Mouse (Mus musculus) stomach, embryonic 15.5 days (tissue): ENCODE data around the gene Mfsd12. TPM values are rescaled to one million over a fixed set of nuclear protein-coding genes. Genes with fewer than 3 reads are reported as not detected.

ENCODE experiments used
- ATAC-seq: fragments of 200-750 bp; cut with Nextera tagmentation; 2 replicates; pipeline ENCODE4 v1.8.0; 2017; ENCODE audit warnings: low read depth, moderate number of reproducible peaks, moderate TSS enrichment; ENCODE audit not compliant: insufficient read depth, low FRiP score
- H3K27ac ChIP-seq: fragments of 300-500 bp; sonication (generic); 2 replicates; pipeline ENCODE4 v1.5.1; 2015; ENCODE audit warnings: mild to moderate bottlenecking, inconsistent platforms
- H3K27me3 ChIP-seq: fragments of 300-500 bp; sonication (generic); replicated peaks from 2 replicates; pipeline ENCODE4 v1.6.1; 2015; ENCODE audit warnings: inconsistent platforms
- H3K36me3 ChIP-seq: fragments of 300-500 bp; sonication (generic); 2 replicates; pipeline ENCODE4 v1.6.1; 2015; ENCODE audit warnings: inconsistent platforms
- H3K4me1 ChIP-seq: fragments of 300-500 bp; sonication (generic); 2 replicates; pipeline ENCODE4 v1.6.1; 2015; ENCODE audit warnings: inconsistent platforms
- H3K4me2 ChIP-seq: fragments of 300-500 bp; sonication (generic); 2 replicates; pipeline ENCODE4 v1.6.1; 2015; ENCODE audit warnings: mild to moderate bottlenecking, inconsistent platforms
- H3K4me3 ChIP-seq: fragments of 300-500 bp; sonication (generic); replicated peaks from 2 replicates; pipeline ENCODE4 v1.5.1; 2015; ENCODE audit warnings: inconsistent platforms
- H3K9ac ChIP-seq: fragments of 300-500 bp; sonication (generic); 2 replicates; pipeline ENCODE4 v1.6.1; 2015; ENCODE audit warnings: inconsistent platforms
- H3K9me3 ChIP-seq: fragments of 300-500 bp; sonication (generic); 2 replicates; pipeline ENCODE4 v1.6.1; 2016; ENCODE audit warnings: inconsistent platforms
- WGBS: fragments of 180-500 bp; shearing (Covaris S2); methylation state at CpG from one replicate; pipeline ENCODE4 v1.1.7; 2015; 5-methylcytosine and 5-hydroxymethylcytosine counted together
- polyA plus RNA-seq: library from polyadenylated mRNA; unstranded; fragments of >200 nt; fragmentation: Nextera tagmentation; extraction: Ambion mirVana; gene quantifications from 2 replicates; pipeline ENCODE4 v1.2.1, GENCODE M21; 2015

The Mfsd12 gene
- polyA plus RNA-seq, 1 experiment from 2014 or later = 12.8 TPM

- ATAC-seq = no peak
- Histone ChIP-seq H3K9ac (no peak overlapping the region), H3K27ac (0 out of 2 replicates have a peak overlapping the region, but pooled peaks have one; percentile 3), H3K4me3 (no peak overlapping the region), H3K9me3 (no peaks in the 10 kb centered on the region), H3K36me3 (peaks cover 19% of the 10 kb centered on the region; the same call in 1 of the 2 replicates), H3K27me3 (0 out of 2 replicates have a peak, but pooled peaks cover 4% of the 10 kb centered on the region), H3K4me2 (no peak overlapping the region; the same call in 1 of the 2 replicates), H3K4me1 (peaks cover 69% of the 10 kb centered on the region)
- WGBS = 49% methylated on average over 13 of the region's 13 CpGs
These were observed 51.1 kb downstream of the Mfsd12 start for GRCm38 (mm10) chr10:81408424-81408729.

DNA sequence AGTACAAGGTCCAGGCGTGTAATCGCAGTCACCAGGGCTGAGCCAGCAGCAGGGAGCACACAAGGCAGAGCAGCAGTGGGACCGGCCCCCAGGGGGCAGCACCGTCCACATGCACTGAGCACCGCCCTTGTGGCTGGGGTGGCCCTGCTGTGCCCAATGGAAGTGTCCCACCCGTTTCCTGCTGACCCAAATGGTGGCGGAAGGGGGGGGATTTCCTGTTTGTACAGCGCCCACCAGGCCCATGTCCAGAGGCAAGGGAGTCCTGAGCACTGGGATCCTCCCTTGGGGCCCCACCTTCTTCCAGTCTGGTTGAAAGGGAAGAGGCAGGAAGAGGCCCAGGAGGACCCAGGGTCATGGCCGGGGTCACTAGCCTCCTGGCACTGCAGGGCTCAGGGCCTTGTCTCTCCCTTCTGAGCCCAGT is 51.6 kb downstream of the Mfsd12 start:
- Histone ChIP-seq H3K4me1 (peaks cover 71% of the 10 kb centered on the region), H3K27me3 (0 out of 2 replicates have a peak, but pooled peaks cover 4% of the 10 kb centered on the region), H3K36me3 (peaks cover 19% of the 10 kb centered on the region; the same call in 1 of the 2 replicates), H3K27ac (0 out of 2 replicates have a peak overlapping the region, but pooled peaks have one; percentile 42), H3K4me3 (no peak overlapping the region), H3K4me2 (no peak overlapping the region), H3K9ac (no peak overlapping the region), H3K9me3 (no peaks in the 10 kb centered on the region)
- WGBS = 34% methylated on average over 9 of the region's 9 CpGs
- peak; percentile 27; the same call in 1 of the 2 replicates for ATAC-seq

- H3K27ac ChIP-seq = 0 out of 2 replicates have a peak overlapping the region, but pooled peaks have one; percentile 42
- peaks cover 15% of the 10 kb centered on the region; the same call in 1 of the 2 replicates for H3K36me3 ChIP-seq
- 0 out of 2 replicates have a peak, but pooled peaks cover 4% of the 10 kb centered on the region for H3K27me3 ChIP-seq
- peaks cover 73% of the 10 kb centered on the region for H3K4me1 ChIP-seq
- H3K9me3 ChIP-seq = no peaks in the 10 kb centered on the region
- H3K4me3 ChIP-seq = no peak overlapping the region
- 30% methylated on average over 8 of the region's 8 CpGs for WGBS
- no peak overlapping the region for H3K9ac ChIP-seq
- no peak for ATAC-seq
- H3K4me2 ChIP-seq = no peak overlapping the region
These were observed 52.0 kb downstream of the Mfsd12 start for GRCm38 (mm10) chr10:81409330-81409729.

DNA sequence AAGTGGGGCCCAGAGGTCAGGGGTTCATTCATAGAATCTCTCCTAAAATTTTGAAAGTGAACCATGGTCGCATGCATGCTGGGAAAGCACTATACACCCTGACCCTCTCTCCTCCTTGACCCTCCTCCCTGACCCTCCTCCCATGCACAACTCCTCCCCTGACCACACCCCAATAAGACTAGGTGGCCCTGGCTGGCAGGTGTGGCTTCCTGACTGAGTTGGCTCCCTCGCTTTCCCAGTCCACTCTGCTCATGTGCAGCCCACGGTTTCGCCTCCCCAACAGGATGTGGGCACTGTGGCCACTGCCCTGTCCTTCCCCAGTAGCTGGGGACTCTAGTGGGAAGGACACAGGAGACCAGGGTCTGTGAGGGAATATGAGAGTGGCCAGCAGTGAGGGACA is 53.1 kb downstream of the Mfsd12 start:
- H3K36me3 ChIP-seq = peaks cover 10% of the 10 kb centered on the region; the same call in 1 of the 2 replicates
- no peak overlapping the region for H3K4me2 ChIP-seq
- H3K9me3 ChIP-seq = no peaks in the 10 kb centered on the region
- ATAC-seq = no peak
- peak overlapping the region; percentile 84 for H3K27ac ChIP-seq
- H3K4me1 ChIP-seq = peaks cover 83% of the 10 kb centered on the region
- H3K9ac ChIP-seq = no peak overlapping the region
- no peak overlapping the region for H3K4me3 ChIP-seq
- 0 out of 2 replicates have a peak, but pooled peaks cover 4% of the 10 kb centered on the region for H3K27me3 ChIP-seq
- 52% methylated on average over 4 of the region's 4 CpGs for WGBS

DNA sequence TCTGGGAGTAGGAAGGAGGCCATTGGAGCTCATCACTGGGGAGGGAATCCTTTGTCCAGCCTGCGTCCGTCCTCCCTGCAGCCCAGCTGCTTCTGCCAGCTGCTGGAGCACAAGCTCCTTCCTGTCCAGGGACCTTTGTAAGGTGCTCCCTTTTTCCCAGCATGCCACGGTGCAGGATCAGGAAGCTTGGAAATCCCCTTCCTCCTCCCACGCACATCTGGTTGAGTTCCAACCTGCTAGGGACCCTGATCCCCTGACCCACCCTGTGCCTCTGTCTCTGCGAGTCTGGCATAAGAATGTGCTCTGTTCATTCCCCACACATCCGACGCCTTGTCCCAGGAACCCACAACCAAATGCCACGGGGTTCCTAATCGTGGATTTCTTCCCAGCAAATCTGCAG is 53.7 kb downstream of the Mfsd12 start:
- no peaks in the 10 kb centered on the region for H3K9me3 ChIP-seq
- H3K4me2 ChIP-seq = no peak overlapping the region
- 58% methylated on average over 9 of the region's 9 CpGs for WGBS
- peaks cover 89% of the 10 kb centered on the region for H3K4me1 ChIP-seq
- H3K27ac ChIP-seq = peak overlapping the region; percentile 84
- no peak overlapping the region for H3K4me3 ChIP-seq
- ATAC-seq = no peak
- peaks cover 10% of the 10 kb centered on the region; the same call in 1 of the 2 replicates for H3K36me3 ChIP-seq
- no peak overlapping the region for H3K9ac ChIP-seq
- 0 out of 2 replicates have a peak, but pooled peaks cover 4% of the 10 kb centered on the region for H3K27me3 ChIP-seq

- Histone ChIP-seq H3K36me3 (peaks cover 10% of the 10 kb centered on the region; the same call in 1 of the 2 replicates), H3K27ac (peak overlapping the region; percentile 84), H3K4me1 (peaks cover 96% of the 10 kb centered on the region), H3K9me3 (no peaks in the 10 kb centered on the region), H3K4me3 (no peak overlapping the region), H3K27me3 (0 out of 2 replicates have a peak, but pooled peaks cover 4% of the 10 kb centered on the region), H3K9ac (no peak overlapping the region), H3K4me2 (peak overlapping the region; percentile 14)
- peak; percentile 6; the same call in 1 of the 2 replicates for ATAC-seq
- WGBS = 40% methylated on average over 18 of the region's 18 CpGs
These were observed 54.4 kb downstream of the Mfsd12 start for GRCm38 (mm10) chr10:81411471-81412400.

GRCm38 (mm10) chr10:81412586-81413309 is 55.5 kb downstream of the Mfsd12 start:
- Histone ChIP-seq H3K4me2 (no peak overlapping the region), H3K27me3 (0 out of 2 replicates have a peak, but pooled peaks cover 4% of the 10 kb centered on the region), H3K4me3 (no peak overlapping the region), H3K9me3 (no peaks in the 10 kb centered on the region), H3K27ac (peak overlapping the region; percentile 84), H3K9ac (no peak overlapping the region), H3K36me3 (peaks cover 7% of the 10 kb centered on the region; the same call in 1 of the 2 replicates), H3K4me1 (peaks cover 96% of the 10 kb centered on the region)
- WGBS = 72% methylated on average over 16 of the region's 16 CpGs
- no peak for ATAC-seq

DNA sequence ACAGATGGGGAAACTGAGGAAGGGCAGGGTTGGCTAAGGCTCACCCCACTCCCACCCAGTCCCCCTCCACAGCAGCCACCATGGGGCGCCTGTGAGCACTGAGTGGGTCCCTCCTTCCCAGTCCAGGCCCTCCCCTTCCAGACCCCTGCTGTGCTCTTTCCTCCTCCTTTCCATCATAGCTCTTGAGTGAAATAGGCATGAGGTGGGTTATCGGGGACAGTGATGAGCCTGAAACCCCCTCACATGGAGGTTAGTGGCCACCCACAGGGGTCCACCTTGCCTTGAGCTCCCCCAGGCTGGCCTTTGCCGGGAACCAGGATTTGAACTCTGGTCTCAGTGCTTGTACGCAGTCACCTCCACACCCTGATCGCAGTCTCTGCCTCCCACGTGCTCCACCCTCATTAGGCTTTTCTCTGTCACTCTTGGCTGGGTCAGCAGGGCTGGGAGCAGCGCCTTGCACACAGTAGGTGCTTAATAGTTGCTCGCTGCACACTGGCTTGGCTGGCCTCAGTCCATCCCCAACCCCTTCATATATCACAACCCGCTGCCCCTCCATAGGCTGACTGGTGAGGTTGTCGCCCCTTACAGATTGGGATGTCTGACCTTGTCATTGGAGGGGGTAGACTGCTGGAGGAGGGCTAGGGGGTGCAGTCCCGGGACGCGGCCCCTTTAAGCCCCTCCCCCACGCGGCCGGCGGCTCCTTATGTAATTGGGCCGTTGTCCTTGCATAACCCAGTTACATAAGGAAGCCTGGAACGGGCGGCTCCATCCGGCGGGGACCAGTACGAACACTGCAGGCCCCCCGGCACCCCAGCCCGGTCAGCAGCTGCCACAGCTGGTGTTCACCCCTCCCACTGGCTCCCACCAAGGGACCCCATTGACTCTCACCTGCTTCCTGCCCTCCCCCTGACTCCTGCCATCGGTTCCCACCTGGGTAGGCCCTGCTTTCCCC is 56.3 kb downstream of the Mfsd12 start:
- H3K27me3 ChIP-seq = no peaks in the 10 kb centered on the region
- peak overlapping the region; percentile 43; the same call in 1 of the 2 replicates for H3K4me2 ChIP-seq
- peak overlapping the region; percentile 84 for H3K27ac ChIP-seq
- peaks cover 96% of the 10 kb centered on the region for H3K4me1 ChIP-seq
- WGBS = 27% methylated on average over 26 of the region's 26 CpGs
- no peaks in the 10 kb centered on the region for H3K9me3 ChIP-seq
- H3K36me3 ChIP-seq = no peaks in the 10 kb centered on the region
- no peak overlapping the region for H3K9ac ChIP-seq
- H3K4me3 ChIP-seq = peak overlapping the region; percentile 19; the same call in 1 of the 2 replicates
- no peak for ATAC-seq

GRCm38 (mm10) chr10:81414682-81415081 is 57.4 kb downstream of the Mfsd12 start:
- Histone ChIP-seq H3K9ac (no peak overlapping the region), H3K9me3 (no peaks in the 10 kb centered on the region), H3K4me3 (no peak overlapping the region), H3K36me3 (0 out of 2 replicates have a peak, but pooled peaks cover 5% of the 10 kb centered on the region), H3K4me1 (peaks cover 93% of the 10 kb centered on the region), H3K27me3 (no peaks in the 10 kb centered on the region), H3K27ac (peak overlapping the region; percentile 84; the same call in 1 of the 2 replicates), H3K4me2 (peak overlapping the region; percentile 43; the same call in 1 of the 2 replicates)
- ATAC-seq = no peak

- H3K4me2 ChIP-seq = 0 out of 2 replicates have a peak overlapping the region, but pooled peaks have one; percentile 43
- peaks cover 91% of the 10 kb centered on the region for H3K4me1 ChIP-seq
- 80% methylated on average over 5 of the region's 5 CpGs for WGBS
- ATAC-seq = no peak
- no peaks in the 10 kb centered on the region for H3K27me3 ChIP-seq
- H3K9me3 ChIP-seq = no peaks in the 10 kb centered on the region
- no peak overlapping the region for H3K9ac ChIP-seq
- H3K27ac ChIP-seq = peak overlapping the region; percentile 84; the same call in 1 of the 2 replicates
- H3K4me3 ChIP-seq = no peak overlapping the region
- 0 out of 2 replicates have a peak, but pooled peaks cover 5% of the 10 kb centered on the region for H3K36me3 ChIP-seq
These were observed 57.9 kb downstream of the Mfsd12 start for GRCm38 (mm10) chr10:81415146-81415545.
